Mouse (Mus musculus) lung, adult 2 months (tissue): ENCODE data around the gene Cemip2. TPM values are rescaled to one million over a fixed set of nuclear protein-coding genes. Genes with fewer than 3 reads are reported as not detected.
A peak's percentile ranks its signal among the peaks of the same experiment; 100 is the strongest.
"Not testable (repeated sequence)": the region's sequence is repeated elsewhere in the genome, so short reads cannot be mapped to it uniquely, and the experiment has no call there.

ENCODE experiments used
- DNase-seq: peaks from one replicate; pipeline ENCODE4 v3.0.0; 2022
- H3K4me1 ChIP-seq: fragments of 200-500 bp; 2 replicates; pipeline ENCODE4 v1.6.1; 2011; ENCODE audit warnings: low read length; ENCODE audit not compliant: control insufficient read depth, insufficient read depth
- H3K4me3 ChIP-seq: fragments of 200-500 bp; replicated peaks from 2 replicates; pipeline ENCODE3; 2011; ENCODE audit warnings: low read depth, mild to moderate bottlenecking, control low read depth, low read length; ENCODE audit errors: extremely low read depth
- CTCF ChIP-seq: fragments of 200-500 bp; IDR thresholded peaks from 2 replicates; pipeline ENCODE4 v1.5.1; 2011; ENCODE audit warnings: mild to moderate bottlenecking, low read length, control low read depth; ENCODE audit not compliant: insufficient read depth
- POLR2A ChIP-seq: fragments of 200-500 bp; IDR thresholded peaks from 2 replicates; pipeline ENCODE4 v1.6.1; 2011; ENCODE audit warnings: low read depth, mild to moderate bottlenecking, control low read depth, low read length, borderline replicate concordance; ENCODE audit errors: extremely low read depth
- WGBS: fragments of 180-500 bp; shearing (Covaris S2); methylation state at CpG from one replicate; pipeline ENCODE4 v1.1.7; 2018; 5-methylcytosine and 5-hydroxymethylcytosine counted together
- polyA plus RNA-seq: library from polyadenylated mRNA; depleted of rRNA; stranded (reverse); fragments of >200 nt; gene quantifications from 2 replicates; pipeline ENCODE4 v1.2.3, GENCODE M21; 2012

Cemip2 gene
- polyA plus RNA-seq, 1 experiment = 33.8 TPM

- WGBS = 68% methylated on average over 12 of the region's 12 CpGs
- Histone ChIP-seq H3K4me1 (peaks cover 3% of the 10 kb centered on the region), H3K4me3 (no peak overlapping the region)
- DNase-seq = peak; percentile 40
- TF ChIP-seq CTCF (no peak), POLR2A (no peak)
These were observed 80.8 kb downstream of the Cemip2 start for GRCm38 (mm10) chr19:21858846-21859521.

GRCm38 (mm10) chr19:21860132-21860531 is 82.0 kb downstream of the Cemip2 start:
- DNase-seq = no peak
- WGBS = 85% methylated on average over 5 of the region's 5 CpGs
- Histone ChIP-seq H3K4me1 (peaks cover 3% of the 10 kb centered on the region), H3K4me3 (no peak overlapping the region)
- TF ChIP-seq CTCF (no peak), POLR2A (no peak)

- DNase-seq = no peak
- peaks cover 3% of the 10 kb centered on the region for H3K4me1 ChIP-seq
- no peak overlapping the region for H3K4me3 ChIP-seq
- TF ChIP-seq POLR2A (no peak), CTCF (no peak)
- 82% methylated on average over 6 of the region's 6 CpGs for WGBS
These were observed 82.8 kb downstream of the Cemip2 start for GRCm38 (mm10) chr19:21860894-21861293.

- peaks cover 3% of the 10 kb centered on the region for H3K4me1 ChIP-seq
- H3K4me3 ChIP-seq = no peak overlapping the region
- TF ChIP-seq POLR2A = no peak
- no peak for TF ChIP-seq CTCF
- DNase-seq = no peak
- WGBS = 81% methylated on average over 5 of the region's 5 CpGs
These were observed 84.3 kb downstream of the Cemip2 start for GRCm38 (mm10) chr19:21862289-21862990.

GRCm38 (mm10) chr19:21862991-21863931 is 85.1 kb downstream of the Cemip2 start:
- TF ChIP-seq CTCF (no peak), POLR2A (no peak)
- WGBS = 64% methylated on average over 9 of the region's 9 CpGs
- Histone ChIP-seq H3K4me1 (peaks cover 3% of the 10 kb centered on the region), H3K4me3 (no peak overlapping the region)
- DNase-seq = no peak

- Histone ChIP-seq H3K4me1 (peaks cover 3% of the 10 kb centered on the region), H3K4me3 (no peak overlapping the region)
- 60% methylated on average over 7 of the region's 7 CpGs for WGBS
- no peak for DNase-seq
- TF ChIP-seq POLR2A = no peak
- no peak for TF ChIP-seq CTCF
These were observed 87.3 kb downstream of the Cemip2 start for GRCm38 (mm10) chr19:21865242-21866055.

GRCm38 (mm10) chr19:21866094-21866493 is 88.0 kb downstream of the Cemip2 start:
- DNase-seq = no peak
- TF ChIP-seq POLR2A (no peak), CTCF (no peak)
- Histone ChIP-seq H3K4me3 (no peak overlapping the region), H3K4me1 (peaks cover 3% of the 10 kb centered on the region)

GRCm38 (mm10) chr19:21866756-21867155 is 88.6 kb downstream of the Cemip2 start:
- not testable (repeated sequence) for H3K4me1 ChIP-seq, DNase-seq, H3K4me3 ChIP-seq
- whole genome bisulfite sequencing = 94% methylated on average over 4 of the region's 4 CpGs

- DNase-seq = no peak
- Histone ChIP-seq H3K4me3 (no peak overlapping the region), H3K4me1 (peaks cover 5% of the 10 kb centered on the region)
- no peak for TF ChIP-seq POLR2A
- no peak for TF ChIP-seq CTCF
- WGBS = 72% methylated on average over 2 of the region's 2 CpGs
These were observed 90.3 kb downstream of the Cemip2 start for GRCm38 (mm10) chr19:21868471-21868870.
